Mouse (Mus musculus) embryonic facial prominence, embryonic 15.5 days (tissue): ENCODE measurements around the gene Akap17b. TPM values are rescaled to one million over a fixed set of nuclear protein-coding genes. Genes with fewer than 3 reads are reported as not detected.

Experiments
- ATAC-seq: fragments of 200-750 bp; cut with Nextera tagmentation; 2 replicates; pipeline ENCODE4 v1.8.0; 2017; ENCODE audit warnings: low read depth, moderate TSS enrichment; ENCODE audit not compliant: insufficient number of reproducible peaks, low FRiP score, low TSS enrichment
- H3K27ac ChIP-seq: fragments of 300-500 bp; sonication (generic); replicated peaks from 2 replicates; pipeline ENCODE4 v1.5.1; 2015; ENCODE audit warnings: mild to moderate bottlenecking, inconsistent platforms
- H3K27me3 ChIP-seq: fragments of 300-500 bp; sonication (generic); 2 replicates; pipeline ENCODE4 v1.6.1; 2015; ENCODE audit warnings: inconsistent platforms
- H3K36me3 ChIP-seq: fragments of 300-500 bp; sonication (generic); 2 replicates; pipeline ENCODE4 v1.6.1; 2015; ENCODE audit warnings: mild to moderate bottlenecking, inconsistent platforms
- H3K4me1 ChIP-seq: fragments of 300-500 bp; sonication (generic); 2 replicates; pipeline ENCODE4 v1.6.1; 2015; ENCODE audit warnings: inconsistent platforms
- H3K4me2 ChIP-seq: fragments of 300-500 bp; sonication (generic); replicated peaks from 2 replicates; pipeline ENCODE4 v1.6.1; 2015; ENCODE audit warnings: mild to moderate bottlenecking, inconsistent platforms
- H3K4me3 ChIP-seq: fragments of 300-500 bp; sonication (generic); replicated peaks from 2 replicates; pipeline ENCODE4 v1.5.1; 2015; ENCODE audit warnings: mild to moderate bottlenecking, inconsistent platforms
- H3K9ac ChIP-seq: fragments of 300-500 bp; sonication (generic); 2 replicates; pipeline ENCODE4 v1.6.1; 2015; ENCODE audit warnings: inconsistent platforms
- H3K9me3 ChIP-seq: fragments of 300-500 bp; sonication (generic); replicated peaks from 2 replicates; pipeline ENCODE4 v1.6.1; 2016; ENCODE audit warnings: inconsistent platforms
- WGBS: fragments of 180-500 bp; shearing (Covaris S2); methylation state at CpG from one replicate; pipeline ENCODE4 v1.1.7; 2015; 5-methylcytosine and 5-hydroxymethylcytosine counted together
- polyA plus RNA-seq: library from polyadenylated mRNA; unstranded; fragments of >200 nt; fragmentation: Nextera tagmentation; extraction: Ambion mirVana; gene quantifications from 2 replicates; pipeline ENCODE4 v1.2.1, GENCODE M21; 2015

Gene Akap17b
- polyA plus RNA-seq, 1 experiment from 2014 or later, result 2.9 TPM

DNA sequence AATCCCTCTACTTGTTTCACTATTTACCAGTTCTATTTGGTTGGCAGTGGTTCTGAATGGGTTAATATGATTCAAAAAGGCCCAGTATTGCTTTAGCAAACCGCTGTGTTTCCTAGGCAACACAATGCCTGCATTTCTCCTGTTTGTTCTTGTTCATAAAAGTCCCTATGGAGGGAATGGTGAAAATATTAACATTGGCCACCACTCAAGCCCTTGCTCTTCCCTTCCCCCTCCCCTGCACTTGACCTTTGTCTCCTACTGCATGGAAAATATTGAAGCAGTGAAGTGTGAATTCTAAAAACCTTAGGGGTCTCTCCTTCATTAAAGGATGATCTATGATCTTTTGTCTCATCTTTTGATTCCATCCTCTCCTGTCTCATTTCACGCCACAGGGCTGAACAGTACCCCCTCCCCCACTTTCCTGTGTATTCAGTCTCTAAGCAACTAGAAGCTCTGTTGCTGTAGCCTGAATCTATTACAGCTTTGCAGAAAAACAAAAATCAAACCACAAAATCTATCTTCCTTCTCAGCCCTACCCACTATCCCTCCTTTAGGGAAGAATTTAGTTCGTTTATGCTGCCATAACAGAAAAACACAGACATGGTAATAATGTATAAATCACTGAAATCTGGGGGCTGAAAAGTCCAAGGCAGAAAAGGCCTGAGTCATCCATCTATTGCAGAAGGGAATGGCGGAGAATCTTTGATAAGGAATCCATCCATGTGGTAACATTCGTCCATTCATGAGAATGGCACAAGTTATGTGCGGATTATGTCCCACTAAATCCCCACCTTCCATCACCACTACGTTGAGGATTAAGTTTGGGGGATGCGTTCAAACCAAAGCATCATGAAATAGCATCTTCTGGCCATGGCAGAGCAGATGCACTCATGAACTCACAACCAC, 57.6 kb downstream of the Akap17b start:
- H3K27me3 ChIP-seq, result no peaks in the 10 kb centered on the region
- H3K4me3 ChIP-seq, result no peak overlapping the region
- 62% methylated on average over 8 of the region's 8 CpGs for WGBS
- no peak overlapping the region for H3K27ac ChIP-seq
- H3K36me3 ChIP-seq, result no peaks in the 10 kb centered on the region
- H3K9me3 ChIP-seq, result no peaks in the 10 kb centered on the region
- no peaks in the 10 kb centered on the region for H3K4me1 ChIP-seq
- H3K9ac ChIP-seq, result no peak overlapping the region
- ATAC-seq, result no peak
- no peak overlapping the region for H3K4me2 ChIP-seq

DNA sequence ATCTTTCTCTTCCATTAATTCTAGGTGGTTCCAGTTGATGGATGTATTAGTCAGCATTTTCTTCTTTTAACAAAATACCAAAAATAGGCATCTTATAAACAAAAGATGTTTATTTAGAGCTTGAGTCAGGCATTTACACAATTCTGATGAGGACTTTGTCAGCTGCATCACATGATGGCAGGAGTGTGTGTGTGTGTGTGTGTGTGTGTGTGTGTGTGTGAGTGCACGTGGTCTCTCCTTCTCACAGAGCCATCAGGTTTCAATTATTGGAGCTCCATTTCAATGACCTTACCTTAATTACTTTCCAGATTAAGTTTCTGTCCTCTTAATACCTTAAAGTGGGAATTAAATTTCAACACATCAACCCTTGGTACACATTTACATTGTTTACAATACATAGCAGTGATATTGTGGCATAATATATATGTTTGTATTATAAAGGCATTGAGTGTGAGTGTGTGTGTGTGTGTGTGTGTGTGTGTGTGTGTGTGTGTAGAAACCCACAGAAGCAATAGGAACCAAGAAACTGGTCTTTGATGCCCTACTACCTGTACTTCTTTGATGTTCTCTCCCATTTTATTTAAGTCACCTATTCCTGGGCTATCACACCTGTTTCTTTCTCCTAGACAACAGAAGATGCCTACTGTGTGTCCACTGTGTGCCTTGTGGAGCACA, 58.4 kb downstream of the Akap17b start:
- no peak overlapping the region for H3K4me2 ChIP-seq
- no peak for ATAC-seq
- H3K9me3 ChIP-seq, result no peaks in the 10 kb centered on the region
- H3K27ac ChIP-seq, result no peak overlapping the region
- H3K4me3 ChIP-seq, result no peak overlapping the region
- H3K9ac ChIP-seq, result no peak overlapping the region
- no peaks in the 10 kb centered on the region for H3K4me1 ChIP-seq
- H3K36me3 ChIP-seq, result no peaks in the 10 kb centered on the region
- 63% methylated on average over 1 of the region's 1 CpGs for WGBS
- H3K27me3 ChIP-seq, result no peaks in the 10 kb centered on the region

DNA sequence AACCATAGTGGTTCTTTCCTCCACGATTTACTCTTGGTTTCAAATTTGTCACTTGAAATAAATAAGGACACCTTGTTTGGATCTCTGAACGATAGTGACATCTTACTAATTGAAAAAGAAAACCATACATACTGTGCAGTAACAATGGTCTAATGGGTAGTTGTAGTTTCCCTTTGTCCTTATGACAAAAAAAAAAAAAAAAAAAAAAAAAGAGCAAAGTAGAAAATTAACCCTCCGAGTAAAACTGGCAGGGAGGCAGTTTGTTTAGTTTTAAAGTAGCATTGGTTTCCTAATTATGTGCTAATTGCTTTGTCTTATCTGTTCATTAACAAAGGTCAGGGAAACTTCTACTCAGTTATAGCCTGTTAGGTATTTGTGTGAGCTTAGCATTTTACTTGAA, 83.1 kb downstream of the Akap17b start:
- no peak overlapping the region for H3K9ac ChIP-seq
- H3K27me3 ChIP-seq, result no peaks in the 10 kb centered on the region
- no peaks in the 10 kb centered on the region for H3K4me1 ChIP-seq
- no peaks in the 10 kb centered on the region for H3K9me3 ChIP-seq
- ATAC-seq, result no peak
- WGBS, result 28% methylated on average over 3 of the region's 3 CpGs
- H3K4me3 ChIP-seq, result no peak overlapping the region
- no peak overlapping the region for H3K4me2 ChIP-seq
- no peaks in the 10 kb centered on the region for H3K36me3 ChIP-seq
- H3K27ac ChIP-seq, result no peak overlapping the region

DNA sequence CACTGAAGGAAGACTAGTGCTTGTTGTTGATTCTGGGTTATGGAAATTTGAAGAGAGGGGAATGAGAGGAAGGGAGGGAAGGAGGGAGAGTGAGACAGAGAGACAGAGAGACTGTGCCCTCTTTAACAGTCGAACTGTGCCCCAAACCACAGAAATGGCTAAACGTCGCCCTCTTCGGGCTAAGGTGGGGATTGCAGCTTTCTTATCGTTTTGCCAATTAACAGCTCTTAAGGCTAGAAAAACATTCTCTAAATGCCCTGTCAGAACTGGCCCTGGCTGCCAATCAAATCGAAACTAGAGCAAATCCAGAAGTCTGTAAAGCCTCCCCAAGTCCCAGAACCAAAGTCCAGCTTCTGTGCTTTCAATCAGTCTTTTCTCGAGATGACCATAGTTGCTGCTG, 83.5 kb downstream of the Akap17b start:
- Histone ChIP-seq H3K9ac (no peak overlapping the region), H3K27ac (no peak overlapping the region), H3K27me3 (no peaks in the 10 kb centered on the region), H3K4me2 (no peak overlapping the region), H3K9me3 (no peaks in the 10 kb centered on the region), H3K4me1 (no peaks in the 10 kb centered on the region), H3K4me3 (no peak overlapping the region), H3K36me3 (no peaks in the 10 kb centered on the region)
- WGBS, result 11% methylated on average over 7 of the region's 7 CpGs
- ATAC-seq, result no peak

DNA sequence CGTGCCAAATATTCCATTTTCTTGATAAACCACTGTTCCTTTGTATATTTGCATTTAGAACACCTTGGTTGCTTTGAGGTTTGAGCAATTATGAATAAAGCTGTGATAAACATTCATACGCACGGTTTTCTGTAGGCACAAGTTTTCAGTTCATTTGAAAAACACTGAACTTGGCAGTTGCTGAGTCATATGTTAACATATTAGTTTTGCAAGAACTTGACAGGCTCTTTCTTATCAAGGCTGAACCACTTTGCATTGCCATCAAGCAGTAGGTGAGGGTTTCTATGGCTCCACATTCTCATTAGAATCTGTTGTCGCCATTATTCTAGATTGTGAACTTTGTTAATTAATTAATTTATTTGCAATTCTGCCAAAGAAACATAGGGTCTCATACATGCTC, 85.0 kb downstream of the Akap17b start:
- Histone ChIP-seq H3K27me3 (no peaks in the 10 kb centered on the region), H3K4me2 (no peak overlapping the region), H3K36me3 (no peaks in the 10 kb centered on the region), H3K4me1 (no peaks in the 10 kb centered on the region), H3K9ac (no peak overlapping the region), H3K9me3 (no peaks in the 10 kb centered on the region), H3K27ac (no peak overlapping the region), H3K4me3 (no peak overlapping the region)
- 71% methylated on average over 4 of the region's 4 CpGs for WGBS
- no peak for ATAC-seq

Other genes starting within 250 kb of the Akap17b start
- gene Gm6268, start 244.1 kb downstream of the Akap17b start, polyA plus RNA-seq, result not detected in 2 replicates
- gene Gm14569, start 153.6 kb downstream of the Akap17b start, polyA plus RNA-seq, result not detected in 2 replicates
- gene Pgrmc1, start 47.2 kb downstream of the Akap17b start, polyA plus RNA-seq, result 292 and 321 TPM in 2 replicates
- 2.0 and 3.1 TPM in 2 replicates for gene Slc25a43, start 98.3 kb upstream of the Akap17b start, polyA plus RNA-seq
- 504 and 542 TPM in 2 replicates for gene Slc25a5, start 150.3 kb upstream of the Akap17b start, polyA plus RNA-seq
- 112 and 119 TPM in 2 replicates for gene Ube2a, start 228.5 kb upstream of the Akap17b start, polyA plus RNA-seq
- 30.1 and 33.2 TPM in 2 replicates for gene C330007P06Rik, start 228.7 kb upstream of the Akap17b start, polyA plus RNA-seq